Mouse (Mus musculus) CD8-positive naive resting alpha-beta T cell, adult 2 months (primary cell): ENCODE data around the gene Clpx.

Experiments used
- DNase-seq, 2 experiments: peaks; one replicate each; pipeline ENCODE4 v3.0.0; 2022; ENCODE audit warnings: low read depth in 2 of 2, low spot score in 2 of 2

The Clpx gene

GRCm38 (mm10) chr9:65345854-65346475 is 51.9 kb downstream of the Clpx start, which contains the start of gene Pdcd7:
Gene Pdcd7 (plus strand): TSS chr9:65346104.
- peak; percentile 83 to 90 for DNase-seq

GRCm38 (mm10) chr9:65346476-65347111 is 52.5 kb downstream of the Clpx start:
- DNase-seq: peak; percentile 28 to 47

GRCm38 (mm10) chr9:65347112-65347850 is 53.2 kb downstream of the Clpx start:
- no peak for DNase-seq

- no peak for DNase-seq
Measured at GRCm38 (mm10) chr9:65353251-65353650, 59.2 kb downstream of the Clpx start.

- DNase-seq: no peak
Measured at GRCm38 (mm10) chr9:65356561-65356960, 62.5 kb downstream of the Clpx start.

- no peak for DNase-seq
Measured at GRCm38 (mm10) chr9:65356971-65357370, 62.9 kb downstream of the Clpx start.

GRCm38 (mm10) chr9:65358956-65359480 is 65.0 kb downstream of the Clpx start:
- DNase-seq: no peak

GRCm38 (mm10) chr9:65360641-65361448 is 66.8 kb downstream of the Clpx start, which contains the start of gene Ubap1l:
Gene Ubap1l (plus strand): TSS chr9:65361041.
- DNase-seq: no peak

GRCm38 (mm10) chr9:65363684-65364083 is 69.6 kb downstream of the Clpx start:
- DNase-seq: no peak

GRCm38 (mm10) chr9:65365721-65366120 is 71.7 kb downstream of the Clpx start:
- no peak for DNase-seq

- no peak for DNase-seq
Measured at GRCm38 (mm10) chr9:65371756-65372155, 77.7 kb downstream of the Clpx start.

- no peak for DNase-seq
Measured at GRCm38 (mm10) chr9:65372449-65372848, 78.4 kb downstream of the Clpx start.

GRCm38 (mm10) chr9:65374468-65375162 is 80.6 kb downstream of the Clpx start:
- no peak for DNase-seq

GRCm38 (mm10) chr9:65375163-65375934 is 81.3 kb downstream of the Clpx start:
- DNase-seq: no peak
